Mouse (Mus musculus) NIH3T3 (cell line): ENCODE measurements around the gene Tbx4.

Experiments
- DNase-seq: peaks from one replicate; pipeline ENCODE4 v3.0.0-alpha.2; 2012; ENCODE audit warnings: low read depth

The Tbx4 gene

GRCm38 (mm10) chr11:85885665-85886428 lies at the start of gene Tbx4:
TSS of gene Tbx4 (plus strand) at chr11:85886422.
- no peak for DNase-seq

- no peak for DNase-seq
These were observed 49.5 kb upstream of the Tbx4 start for GRCm38 (mm10) chr11:85836523-85837290.

- DNase-seq, result no peak
These were observed 49.0 kb upstream of the Tbx4 start for GRCm38 (mm10) chr11:85837291-85837647.

- DNase-seq, result no peak
These were observed 48.4 kb upstream of the Tbx4 start for GRCm38 (mm10) chr11:85837648-85838423.

- no peak for DNase-seq
These were observed 47.6 kb upstream of the Tbx4 start for GRCm38 (mm10) chr11:85838424-85839257.

- no peak for DNase-seq
These were observed 46.8 kb upstream of the Tbx4 start for GRCm38 (mm10) chr11:85839258-85840030.

GRCm38 (mm10) chr11:85840031-85840802 lies 46.0 kb upstream of the Tbx4 start:
- no peak for DNase-seq

- DNase-seq, result no peak
These were observed 45.4 kb upstream of the Tbx4 start for GRCm38 (mm10) chr11:85840803-85841145.

- no peak for DNase-seq
These were observed 45.0 kb upstream of the Tbx4 start for GRCm38 (mm10) chr11:85841211-85841681.

GRCm38 (mm10) chr11:85841980-85842379 lies 44.2 kb upstream of the Tbx4 start:
- DNase-seq, result peak; percentile 80

- DNase-seq, result no peak
These were observed 43.5 kb upstream of the Tbx4 start for GRCm38 (mm10) chr11:85842596-85843346.

GRCm38 (mm10) chr11:85843347-85843692 lies 42.9 kb upstream of the Tbx4 start:
- peak; percentile 87 for DNase-seq

- DNase-seq, result peak; percentile 94
These were observed 41.9 kb upstream of the Tbx4 start for GRCm38 (mm10) chr11:85844144-85844965.

GRCm38 (mm10) chr11:85844971-85845370 lies 41.3 kb upstream of the Tbx4 start:
- DNase-seq, result no peak

- no peak for DNase-seq
These were observed 40.3 kb upstream of the Tbx4 start for GRCm38 (mm10) chr11:85845921-85846320.

- DNase-seq, result no peak
These were observed 39.7 kb upstream of the Tbx4 start for GRCm38 (mm10) chr11:85846509-85846908.

GRCm38 (mm10) chr11:85849037-85849436 lies 37.2 kb upstream of the Tbx4 start:
- peak; percentile 91 for DNase-seq

- no peak for DNase-seq
These were observed 36.0 kb upstream of the Tbx4 start, which contains the start of gene Gm11444 for GRCm38 (mm10) chr11:85850233-85850632. TSS of gene Gm11444 (minus strand) at chr11:85850333.
